Comparison of ENCODE assay signal across 29 mouse cellular contexts in the genomic region with DNA sequence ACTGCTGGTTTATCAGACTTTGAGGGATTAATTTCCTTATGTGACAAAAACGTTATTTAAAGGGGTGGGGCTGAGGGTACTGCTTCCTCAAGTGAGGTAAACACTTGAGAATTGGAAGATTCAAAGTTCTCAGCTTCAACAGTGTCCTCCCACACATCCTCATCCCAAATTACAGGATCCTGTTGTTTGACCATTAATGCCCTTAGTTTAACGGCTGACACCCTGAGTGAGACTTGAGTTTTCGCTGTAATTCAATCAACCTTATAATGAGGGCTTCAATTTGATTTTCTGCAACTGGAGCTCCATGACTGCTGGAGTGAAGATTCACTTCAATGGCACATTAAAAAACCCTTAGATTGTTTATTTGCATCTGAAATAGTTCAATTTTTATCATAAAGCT. TPM values are rescaled to one million over a fixed set of nuclear protein-coding genes. Genes with fewer than 3 reads are reported as not detected.
"Had no signal": no experiment of that assay in that cellular context is flagged by ENCODE, and none has a peak within 500 bp of the region (broad histone marks: within the 10 kb centered on the region; RNA-seq: fewer than 3 reads in every experiment).

No protein-coding gene starts in this region.

- DNase-seq: cerebellum, adult 2 months; cerebellum, adult 8-10 months; cerebellum, adult 9-10 months; cerebellum, adult 9-11 months; cerebellum, postnatal 10 days; cerebellum, postnatal 14 days; cerebellum, postnatal 25 days; cerebellum, postnatal 36 days; embryo, embryonic 11 days; forebrain, postnatal 0 days; gastrocnemius, adult 2 months; gastrocnemius, postnatal 10 days; gastrocnemius, postnatal 14 days; gastrocnemius, postnatal 25 days; gastrocnemius, postnatal 36 days; heart, adult 11 months; heart, adult 18-20 months had no signal

- H3K4me2 ChIP-seq: embryonic facial prominence, embryonic 12.5 days; embryonic facial prominence, embryonic 13.5 days; embryonic facial prominence, embryonic 15.5 days; forebrain, embryonic 12.5 days; forebrain, embryonic 13.5 days; forebrain, embryonic 15.5 days had no signal

- H3K4me3 ChIP-seq: embryonic facial prominence, embryonic 10.5 days; embryonic facial prominence, embryonic 12.5 days; embryonic facial prominence, embryonic 13.5 days; embryonic facial prominence, embryonic 15.5 days; erythroblast, embryonic 14.5 days; forebrain, embryonic 10.5 days; forebrain, embryonic 12.5 days; forebrain, embryonic 13.5 days; forebrain, embryonic 15.5 days; gastrocnemius, adult 2 months had no signal

- ATAC-seq: forebrain, embryonic 13.5 days; forebrain, embryonic 14.5 days; forebrain, embryonic 15.5 days; forebrain, embryonic 16.5 days; forebrain, postnatal 0 days had no signal

- H3K27me3 ChIP-seq: embryonic facial prominence, embryonic 12.5 days; embryonic facial prominence, embryonic 13.5 days; embryonic facial prominence, embryonic 15.5 days; forebrain, embryonic 12.5 days; forebrain, embryonic 13.5 days; forebrain, embryonic 15.5 days had no signal

- H3K9me3 ChIP-seq: embryonic facial prominence, embryonic 10.5 days; embryonic facial prominence, embryonic 12.5 days; embryonic facial prominence, embryonic 13.5 days; embryonic facial prominence, embryonic 15.5 days; forebrain, embryonic 10.5 days; forebrain, embryonic 12.5 days; forebrain, embryonic 13.5 days; forebrain, embryonic 15.5 days had no signal

- H3K27ac ChIP-seq: embryonic facial prominence, embryonic 10.5 days; embryonic facial prominence, embryonic 12.5 days; embryonic facial prominence, embryonic 13.5 days; embryonic facial prominence, embryonic 15.5 days; forebrain, embryonic 10.5 days; forebrain, embryonic 12.5 days; forebrain, embryonic 13.5 days; forebrain, embryonic 15.5 days; gastrocnemius, adult 2 months had no signal

- H3K4me1 ChIP-seq: embryonic facial prominence, embryonic 10.5 days; embryonic facial prominence, embryonic 12.5 days; embryonic facial prominence, embryonic 13.5 days; embryonic facial prominence, embryonic 15.5 days; forebrain, embryonic 10.5 days; forebrain, embryonic 12.5 days; forebrain, embryonic 13.5 days; forebrain, embryonic 15.5 days had no signal

- H3K9ac ChIP-seq: embryonic facial prominence, embryonic 12.5 days; embryonic facial prominence, embryonic 13.5 days; embryonic facial prominence, embryonic 15.5 days; forebrain, embryonic 12.5 days; forebrain, embryonic 13.5 days; forebrain, embryonic 15.5 days; forebrain, postnatal 0 days had no signal

RNA-seq across cellular contexts. Expression of a gene that starts 1.7 kb away (rescaled TPM):
- polyA plus RNA-seq: erythroblast, embryonic 14.5 days; gonadal fat pad, adult 2 months had no signal
